9 mouse cellular contexts compared by ENCODE assay signal in genomic region chr9:96381393-96381792, GRCm38 (mm10). TPM values are rescaled to one million over a fixed set of nuclear protein-coding genes. Genes with fewer than 3 reads are reported as not detected.
DNase-seq lines count a peak whose midpoint lies in the region; ATAC-seq lines count a peak whose summit lies in the region.
"Had no signal": no experiment of that assay in that cellular context is flagged by ENCODE, and none has a peak within 500 bp of the region (broad histone marks: within the 10 kb centered on the region; RNA-seq: fewer than 3 reads in every experiment).

No protein-coding gene starts in this region.

- H3K4me1 ChIP-seq in liver, embryonic 12.5 days: peaks cover 32% of the 10 kb centered on the region

- DNase-seq in right cerebral cortex, postnatal 25 days: peak; percentile 18
- DNase-seq in right cerebral cortex, adult 2 months (ENCODE audit: low spot score in 2 of 2): no peak
- DNase-seq in gonadal fat pad, adult 2 months (ENCODE audit: low read depth): peak; percentile 93
- peak; percentile 59 for DNase-seq in urinary bladder, postnatal 25 days (ENCODE audit: low spot score)
- no peak for DNase-seq in thymus, postnatal 10 days (ENCODE audit: low spot score in 2 of 2)
- DNase-seq in left cerebral cortex, postnatal 4 days: no peak

- H3K9ac ChIP-seq in liver, embryonic 12.5 days: no peak overlapping the region
- H3K9ac ChIP-seq: limb, embryonic 13.5 days had no signal

- no peaks in the 10 kb centered on the region for H3K36me3 ChIP-seq in liver, embryonic 12.5 days
- H3K36me3 ChIP-seq: limb, embryonic 13.5 days had no signal

- no peak overlapping the region for H3K27ac ChIP-seq in liver, embryonic 12.5 days
- H3K27ac ChIP-seq: limb, embryonic 13.5 days had no signal

- no peak overlapping the region for H3K4me3 ChIP-seq in liver, embryonic 12.5 days
- H3K4me3 ChIP-seq: limb, embryonic 13.5 days had no signal

- no peaks in the 10 kb centered on the region for H3K27me3 ChIP-seq in liver, embryonic 12.5 days (replicated peaks)
- H3K27me3 ChIP-seq: limb, embryonic 13.5 days had no signal

- peak overlapping the region; percentile 21 for H3K4me2 ChIP-seq in liver, embryonic 12.5 days
- H3K4me2 ChIP-seq: limb, embryonic 13.5 days had no signal

- WGBS in liver, embryonic 12.5 days (ENCODE audit: insufficient replicate concordance): 28% methylated on average over 13 of the region's 13 CpGs

- intact Hi-C loops in left cerebral cortex, postnatal 4 days (cut with DNase I): no loop called here

- no peak for ATAC-seq in liver, embryonic 12.5 days
- ATAC-seq in cerebellum, adult (ENCODE audit: insufficient number of reproducible peaks, low FRiP score, low TSS enrichment): no peak

- no peaks in the 10 kb centered on the region; the same call in 1 of the 2 replicates for H3K9me3 ChIP-seq in liver, embryonic 12.5 days (replicated peaks)
- H3K9me3 ChIP-seq: limb, embryonic 13.5 days had no signal

RNA-seq across cellular contexts. Expression of gene Atp1b3, which starts 17.2 kb away (rescaled TPM):
- polyA plus RNA-seq in gonadal fat pad, adult 2 months (2012; rRNA removed): 61.9 and 90.7 TPM in 2 replicates
- polyA plus RNA-seq in liver, embryonic 12.5 days (2016; fragmentation: Nextera tagmentation; extraction: Ambion mirVana): 99.5 and 101 TPM in 2 replicates
- 10 to 100 TPM; 89.3 to 89.6 TPM for total RNA-seq in left cerebral cortex, postnatal 4 days (2021)

Comparison
In these comparisons a context has a peak if more than half of its experiments do, and no peak if none do; other contexts are left out.
1. DNase-seq: peak in right cerebral cortex, postnatal 25 days (single experiment), gonadal fat pad, adult 2 months (single experiment) and urinary bladder, postnatal 25 days (single experiment); none in right cerebral cortex, adult 2 months (0 of 2), thymus, postnatal 10 days (0 of 2) and left cerebral cortex, postnatal 4 days (single experiment).